Mouse (Mus musculus) heart, embryonic 16.5 days (tissue): Measurements from ENCODE around the gene Ppp1r12c. TPM values are rescaled to one million over a fixed set of nuclear protein-coding genes. Genes with fewer than 3 reads are reported as not detected.

Experiments used
- ATAC-seq: fragments of 200-750 bp; cut with Nextera tagmentation; replicated peaks from 2 replicates; pipeline ENCODE4 v1.8.0; 2017; ENCODE audit warnings: moderate number of reproducible peaks; ENCODE audit not compliant: insufficient read depth, low FRiP score; ENCODE audit errors: extremely low read depth
- H3K27ac ChIP-seq: fragments of 300-500 bp; sonication (generic); 2 replicates; pipeline ENCODE4 v1.5.1; 2014; ENCODE audit warnings: mild to moderate bottlenecking, low read length, control low read depth, moderate library complexity
- H3K27me3 ChIP-seq: fragments of 300-500 bp; sonication (generic); 2 replicates; pipeline ENCODE4 v1.6.1; 2014; ENCODE audit warnings: low read length, mixed read lengths; ENCODE audit not compliant: control insufficient read depth, insufficient read depth
- H3K36me3 ChIP-seq: fragments of 300-500 bp; sonication (generic); 2 replicates; pipeline ENCODE4 v1.6.1; 2014; ENCODE audit not compliant: control insufficient read depth, insufficient read depth
- H3K4me1 ChIP-seq: fragments of 300-500 bp; sonication (generic); 2 replicates; pipeline ENCODE4 v1.6.1; 2014; ENCODE audit warnings: low read length, mixed read lengths; ENCODE audit not compliant: control insufficient read depth, insufficient read depth
- H3K4me2 ChIP-seq: fragments of 300-500 bp; sonication (generic); 2 replicates; pipeline ENCODE4 v1.6.1; 2014; ENCODE audit warnings: low read depth, mild to moderate bottlenecking, control low read depth, low read length
- H3K4me3 ChIP-seq: fragments of 300-500 bp; sonication (generic); 2 replicates; pipeline ENCODE4 v1.5.1; 2014; ENCODE audit warnings: mild to moderate bottlenecking, control low read depth, low read length
- H3K9ac ChIP-seq: fragments of 300-500 bp; sonication (generic); 2 replicates; pipeline ENCODE4 v1.6.1; 2014; ENCODE audit warnings: low read length, control low read depth
- H3K9me3 ChIP-seq: fragments of 300-500 bp; sonication (generic); replicated peaks from 2 replicates; pipeline ENCODE4 v1.6.1; 2016; ENCODE audit warnings: low read length; ENCODE audit not compliant: control insufficient read depth
- WGBS: fragments of 180-500 bp; shearing (Covaris S2); extraction: QIAGEN DNeasy Blood & Tissue Kit; methylation state at CpG from one replicate; pipeline ENCODE4 v1.1.7; 2014; 5-methylcytosine and 5-hydroxymethylcytosine counted together
- polyA plus RNA-seq: library from polyadenylated mRNA; unstranded; fragments of >200 nt; fragmentation: Nextera tagmentation; extraction: Ambion mirVana; gene quantifications from 2 replicates; pipeline ENCODE4 v1.2.1, GENCODE M21; 2015

Ppp1r12c gene
- polyA plus RNA-seq, 1 experiment from 2014 or later = 28.6 TPM

GRCm38 (mm10) chr7:4500892-4501471, 498 bp downstream of the Ppp1r12c start:
- Histone ChIP-seq H3K27ac (peak overlapping the region; percentile 93), H3K4me1 (peaks cover 41% of the 10 kb centered on the region), H3K9me3 (no peaks in the 10 kb centered on the region), H3K27me3 (no peaks in the 10 kb centered on the region), H3K4me3 (peak overlapping the region; percentile 84), H3K4me2 (peak overlapping the region; percentile 87), H3K9ac (peak overlapping the region; percentile 83), H3K36me3 (peaks cover 3% of the 10 kb centered on the region; the same call in 1 of the 2 replicates)
- WGBS = under 1% methylated on average over 30 of the region's 52 CpGs
- peak; percentile 14 for ATAC-seq

GRCm38 (mm10) chr7:4499034-4499433, 2.4 kb downstream of the Ppp1r12c start:
- no peaks in the 10 kb centered on the region for H3K9me3 ChIP-seq
- peak overlapping the region; percentile 87 for H3K4me2 ChIP-seq
- 73% methylated on average over 4 of the region's 4 CpGs for WGBS
- peak overlapping the region; percentile 40 for H3K9ac ChIP-seq
- H3K4me1 ChIP-seq = peaks cover 38% of the 10 kb centered on the region
- no peaks in the 10 kb centered on the region for H3K27me3 ChIP-seq
- peaks cover 10% of the 10 kb centered on the region for H3K36me3 ChIP-seq
- H3K27ac ChIP-seq = peak overlapping the region; percentile 38
- no peak for ATAC-seq
- H3K4me3 ChIP-seq = peak overlapping the region; percentile 84; the same call in 1 of the 2 replicates

GRCm38 (mm10) chr7:4498251-4498650, 3.2 kb downstream of the Ppp1r12c start:
- Histone ChIP-seq H3K9ac (0 out of 2 replicates have a peak overlapping the region, but pooled peaks have one; percentile 10), H3K9me3 (no peaks in the 10 kb centered on the region), H3K4me2 (peak overlapping the region; percentile 87), H3K27me3 (no peaks in the 10 kb centered on the region), H3K36me3 (peaks cover 10% of the 10 kb centered on the region), H3K4me3 (peak overlapping the region; percentile 15; the same call in 1 of the 2 replicates), H3K27ac (peak overlapping the region; percentile 38), H3K4me1 (peaks cover 39% of the 10 kb centered on the region)
- ATAC-seq = 0 out of 2 replicates have a peak, but pooled peaks have one; percentile 4
- 16% methylated on average over 9 of the region's 9 CpGs for WGBS

DNA sequence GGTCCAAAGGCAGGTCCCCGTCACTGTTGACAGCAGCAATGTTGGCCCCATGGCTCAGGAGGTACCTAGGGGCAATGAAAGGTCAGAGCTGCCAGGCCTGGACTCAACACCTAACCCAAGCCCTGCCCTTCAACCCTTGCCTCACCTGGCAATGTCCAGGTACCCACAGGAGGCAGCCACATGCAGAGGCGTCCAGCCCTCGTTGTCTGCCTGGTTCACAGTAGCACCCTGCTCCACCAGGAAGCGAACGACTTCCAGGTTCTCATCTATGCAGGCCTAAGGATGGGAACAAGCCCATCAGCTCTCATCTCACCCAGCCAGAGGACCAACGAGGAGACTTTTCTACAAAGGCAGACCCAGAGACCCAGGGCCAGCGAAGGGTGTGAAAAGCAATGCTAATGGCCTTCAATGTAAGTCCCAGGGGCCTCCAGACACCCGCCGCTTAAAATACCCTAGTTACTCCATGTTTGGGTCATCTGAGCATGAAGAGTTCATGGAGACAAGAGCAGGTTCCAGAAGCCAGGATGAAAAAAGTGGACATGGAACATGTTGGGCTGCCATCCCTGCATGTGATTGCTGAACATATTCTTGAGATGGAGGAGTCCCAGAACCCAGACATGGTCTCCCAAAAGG, 4.1 kb downstream of the Ppp1r12c start:
- Histone ChIP-seq H3K9me3 (no peaks in the 10 kb centered on the region), H3K4me2 (peak overlapping the region; percentile 87; the same call in 1 of the 2 replicates), H3K9ac (0 out of 2 replicates have a peak overlapping the region, but pooled peaks have one; percentile 28), H3K27ac (no peak overlapping the region), H3K27me3 (no peaks in the 10 kb centered on the region), H3K36me3 (peaks cover 10% of the 10 kb centered on the region), H3K4me1 (peaks cover 45% of the 10 kb centered on the region), H3K4me3 (no peak overlapping the region)
- no peak for ATAC-seq
- 86% methylated on average over 9 of the region's 9 CpGs for WGBS

GRCm38 (mm10) chr7:4496468-4496867, 5.0 kb downstream of the Ppp1r12c start:
- Histone ChIP-seq H3K4me2 (no peak overlapping the region), H3K9ac (no peak overlapping the region), H3K36me3 (peaks cover 10% of the 10 kb centered on the region), H3K9me3 (no peaks in the 10 kb centered on the region), H3K27me3 (no peaks in the 10 kb centered on the region), H3K27ac (no peak overlapping the region), H3K4me1 (peaks cover 49% of the 10 kb centered on the region), H3K4me3 (no peak overlapping the region)
- WGBS = 88% methylated on average over 3 of the region's 3 CpGs
- no peak for ATAC-seq

DNA sequence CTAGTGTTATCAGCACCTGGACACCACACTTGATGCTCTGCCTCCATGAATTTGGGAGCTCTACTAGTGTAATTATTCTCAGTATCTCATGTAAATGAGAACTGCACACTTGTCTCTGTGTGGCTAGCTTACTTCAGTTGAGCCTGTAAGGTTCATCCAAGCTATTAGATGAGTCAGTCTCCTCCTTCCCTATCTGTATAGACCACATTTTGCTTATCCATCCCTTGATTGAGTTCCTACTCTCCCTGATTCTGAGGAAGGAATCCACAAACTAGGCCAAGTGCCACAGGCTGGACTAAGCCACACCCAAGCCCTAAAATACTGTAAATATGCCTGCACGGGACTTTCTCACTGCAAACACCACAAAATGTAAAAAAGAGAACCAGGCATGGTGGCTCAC, 7.5 kb downstream of the Ppp1r12c start:
- Histone ChIP-seq H3K27me3 (no peaks in the 10 kb centered on the region), H3K4me1 (peaks cover 36% of the 10 kb centered on the region), H3K4me3 (no peak overlapping the region), H3K36me3 (peaks cover 18% of the 10 kb centered on the region), H3K9me3 (no peaks in the 10 kb centered on the region), H3K4me2 (no peak overlapping the region), H3K9ac (no peak overlapping the region), H3K27ac (no peak overlapping the region)
- no peak for ATAC-seq
- WGBS = 59% methylated on average over 1 of the region's 1 CpGs

DNA sequence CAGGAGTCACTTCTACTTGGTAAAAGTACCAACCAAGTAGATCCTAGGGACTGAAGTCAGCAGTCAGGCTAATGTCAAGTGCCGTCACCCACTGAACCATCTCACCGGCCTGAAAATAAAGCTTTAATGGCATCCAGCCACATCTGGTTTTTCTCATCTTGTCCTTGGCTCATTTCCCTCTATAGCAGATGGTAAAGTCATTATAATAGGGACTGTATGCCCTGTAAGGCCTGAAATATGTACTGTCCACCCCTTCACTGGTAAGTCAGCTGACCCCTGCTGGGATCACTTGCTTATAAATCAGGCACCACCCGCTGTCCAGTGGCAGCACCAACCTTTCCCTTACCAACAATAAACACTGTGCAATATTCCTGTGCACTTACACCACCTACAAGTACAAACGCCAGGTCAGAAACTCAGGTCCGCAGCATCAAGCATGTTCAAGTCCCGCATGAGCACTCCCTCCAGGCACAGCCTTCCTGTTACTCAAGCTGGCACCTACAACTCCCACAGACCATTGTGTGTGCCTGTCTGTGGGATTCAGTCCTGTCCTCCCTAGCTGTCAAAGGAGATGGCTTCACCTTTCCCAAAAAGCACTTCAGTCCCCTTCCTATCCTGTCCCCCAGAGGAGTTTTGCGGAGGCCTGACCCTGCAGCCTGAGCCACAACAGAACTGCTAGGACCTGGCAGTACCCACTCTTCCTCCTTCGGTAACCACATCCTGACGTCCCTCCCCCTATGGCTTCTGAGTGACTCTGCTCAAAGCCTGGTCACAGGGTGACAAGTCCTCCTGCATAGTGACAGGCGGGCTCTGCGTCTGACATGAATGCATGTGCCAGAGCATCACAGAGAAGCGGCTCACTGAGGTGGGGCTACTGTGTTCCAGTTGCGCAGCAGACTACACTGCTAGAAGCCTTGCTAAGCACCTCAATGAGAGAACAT, 8.9 kb downstream of the Ppp1r12c start:
- peak; percentile 19; the same call in 1 of the 2 replicates for ATAC-seq
- H3K36me3 ChIP-seq = peaks cover 30% of the 10 kb centered on the region
- peak overlapping the region; percentile 13; the same call in 1 of the 2 replicates for H3K9ac ChIP-seq
- peak overlapping the region; percentile 34 for H3K27ac ChIP-seq
- WGBS = 69% methylated on average over 13 of the region's 13 CpGs
- H3K4me3 ChIP-seq = no peak overlapping the region
- H3K4me1 ChIP-seq = peaks cover 21% of the 10 kb centered on the region
- no peaks in the 10 kb centered on the region for H3K9me3 ChIP-seq
- H3K27me3 ChIP-seq = no peaks in the 10 kb centered on the region
- H3K4me2 ChIP-seq = no peak overlapping the region

DNA sequence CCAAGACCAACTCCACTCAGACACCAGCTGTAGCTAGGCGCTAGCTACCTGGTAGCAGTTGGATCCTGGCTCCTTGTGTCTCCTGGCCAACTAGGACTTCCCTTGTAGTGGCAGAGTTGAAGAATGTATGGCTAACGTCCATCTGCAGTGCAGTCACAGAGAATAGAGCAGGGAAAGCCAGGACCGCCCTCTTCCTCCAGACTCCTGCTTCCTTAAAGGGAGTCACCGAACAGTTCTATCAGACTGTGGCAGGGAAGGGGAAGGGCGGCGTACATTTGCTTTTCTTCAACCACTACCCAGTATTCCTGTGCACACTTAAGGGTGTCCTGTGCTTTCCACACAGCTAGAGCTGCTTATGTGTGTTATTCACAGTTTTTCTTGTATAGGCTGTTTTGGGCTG, 10.2 kb downstream of the Ppp1r12c start:
- H3K36me3 ChIP-seq = peaks cover 32% of the 10 kb centered on the region
- no peak overlapping the region for H3K9ac ChIP-seq
- peaks cover 20% of the 10 kb centered on the region for H3K4me1 ChIP-seq
- H3K27ac ChIP-seq = peak overlapping the region; percentile 54
- no peaks in the 10 kb centered on the region for H3K9me3 ChIP-seq
- no peaks in the 10 kb centered on the region for H3K27me3 ChIP-seq
- WGBS = 55% methylated on average over 6 of the region's 6 CpGs
- ATAC-seq = peak; percentile 65
- no peak overlapping the region for H3K4me2 ChIP-seq
- no peak overlapping the region for H3K4me3 ChIP-seq
